Mouse (Mus musculus) adrenal gland, postnatal 4 days (tissue): ENCODE data around the gene Sec11a. TPM values are rescaled to one million over a fixed set of nuclear protein-coding genes. Genes with fewer than 3 reads are reported as not detected.
"Not testable (repeated sequence)": the region's sequence is repeated elsewhere in the genome, so short reads cannot be mapped to it uniquely, and the experiment has no call there.

ENCODE experiments used
- DNase-seq, 2 experiments: peaks; one replicate each; pipeline ENCODE4 v3.0.0; 2021 to 2022; ENCODE audit warnings: low spot score in 2 of 2, mixed read lengths in 2 of 2
- total RNA-seq, 2 experiments: library from RNA; stranded (reverse); gene quantifications; 2 replicates each; pipeline ENCODE4 v1.2.3; 2021

Sec11a gene
- total RNA-seq, 2 experiments from 2014 or later: 114 to 116 TPM

DNA sequence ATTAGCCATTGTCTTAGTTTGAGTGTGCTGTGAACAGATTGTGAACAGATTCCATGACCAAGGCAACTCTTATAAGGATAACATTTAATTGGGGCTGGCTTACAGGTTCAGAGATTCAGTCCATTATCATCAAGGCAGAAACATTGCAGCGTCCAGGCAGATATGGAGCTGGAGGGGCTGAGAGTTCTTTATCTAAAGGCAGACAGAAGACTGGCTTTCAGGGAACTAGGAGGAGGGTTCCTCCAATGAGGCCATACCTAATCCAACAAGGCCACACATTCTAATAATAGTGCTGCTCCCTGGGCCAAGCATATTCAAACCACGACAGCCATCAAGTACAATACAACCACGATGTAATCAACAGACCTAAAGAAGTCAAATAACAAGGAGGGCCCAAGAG lies 11.4 kb upstream of the Sec11a start:
- no peak for DNase-seq

DNA sequence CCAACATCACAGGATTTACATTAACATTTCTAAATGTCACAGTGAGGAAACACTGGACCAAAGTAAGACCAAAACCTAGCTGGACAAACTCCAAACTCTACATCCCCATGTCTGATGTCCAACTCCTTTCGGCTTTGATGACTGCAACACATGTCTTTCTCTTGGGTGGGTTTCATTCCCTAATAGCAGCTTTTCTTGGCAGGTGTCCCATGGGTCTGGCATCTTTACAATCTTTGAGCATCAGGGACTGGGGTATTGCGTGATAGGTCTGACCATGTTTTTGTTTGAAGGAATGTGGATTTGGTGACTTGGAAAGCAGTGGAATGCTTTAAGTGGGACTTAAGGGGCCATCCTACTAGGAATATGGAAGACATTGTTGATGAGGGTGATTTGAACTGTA lies 9.3 kb upstream of the Sec11a start:
- DNase-seq: no peak

DNA sequence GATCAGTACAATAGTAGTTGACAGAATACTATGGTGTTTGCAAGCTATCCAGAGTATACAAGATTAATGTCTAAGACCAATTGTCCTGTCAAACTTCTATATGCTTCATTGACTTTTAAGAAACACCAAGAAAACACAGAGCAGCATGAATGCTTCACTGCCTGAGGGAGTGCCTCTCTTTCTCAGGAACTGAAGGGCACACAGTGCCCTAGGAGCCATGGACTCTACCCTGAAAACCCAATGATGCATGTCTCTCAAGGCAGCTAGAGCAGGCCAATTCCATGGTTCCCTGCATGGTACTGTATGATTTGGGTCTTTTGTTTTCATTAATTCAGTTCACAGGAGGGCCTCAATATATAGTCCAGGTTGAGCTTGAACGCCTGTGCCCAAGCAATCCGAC lies 6.7 kb upstream of the Sec11a start:
- no peak for DNase-seq

DNA sequence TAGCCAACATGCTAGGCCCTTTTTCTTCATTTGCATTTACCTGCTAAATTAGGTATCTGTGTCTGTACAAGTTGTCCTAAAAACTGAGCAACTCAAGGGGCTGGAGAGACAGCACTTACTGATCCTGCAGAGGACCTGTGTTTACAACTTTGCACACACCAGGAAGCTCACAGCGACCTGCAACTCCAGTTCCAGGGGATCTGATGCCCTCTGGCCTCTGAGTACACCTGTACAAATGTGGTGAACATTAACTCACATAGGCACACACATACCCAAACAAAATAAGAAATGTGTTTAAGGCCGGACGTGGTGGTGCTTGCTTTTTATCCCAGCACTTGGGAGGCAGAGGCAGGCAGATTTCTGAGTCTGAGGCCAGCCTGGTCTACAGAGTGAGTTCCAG lies 4.6 kb upstream of the Sec11a start:
- DNase-seq: no peak

DNA sequence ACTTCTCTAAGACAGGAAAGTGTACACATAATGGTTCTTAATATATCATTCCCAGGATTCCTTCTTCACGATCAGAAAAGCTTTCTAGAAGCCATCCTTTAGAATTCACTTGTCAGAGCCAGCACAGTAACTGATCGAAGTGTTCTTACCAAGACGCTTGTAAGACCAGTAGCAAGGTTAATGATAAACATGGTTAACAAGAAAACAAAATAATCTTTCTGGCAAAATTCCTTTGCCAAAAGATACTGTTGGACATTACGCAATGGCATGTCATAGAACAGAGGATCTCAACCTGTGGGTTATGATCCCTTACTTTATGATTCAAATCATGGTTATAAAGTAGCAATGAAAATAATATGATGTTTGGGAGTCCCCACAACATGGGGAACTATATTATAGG lies 3.9 kb upstream of the Sec11a start:
- DNase-seq: no peak

DNA sequence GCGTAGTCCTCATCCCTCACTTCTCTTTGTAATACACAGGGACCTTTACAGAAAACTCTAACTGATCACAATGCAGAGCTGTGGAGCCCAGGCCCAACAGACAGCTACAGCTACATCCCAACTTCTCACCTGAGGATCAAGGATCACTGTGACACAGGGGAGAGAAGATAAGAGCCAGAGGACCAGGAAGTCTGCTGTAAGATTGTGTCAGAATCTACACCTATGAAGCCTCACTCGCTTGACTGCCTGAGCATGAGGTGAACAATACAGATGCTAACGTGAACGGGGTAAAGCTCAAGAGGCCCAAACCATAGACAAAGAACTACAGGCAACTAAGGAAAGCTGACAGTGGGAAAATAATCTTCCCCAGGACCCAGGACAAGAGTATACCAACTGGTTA lies 7.8 kb downstream of the Sec11a start:
- DNase-seq: no peak

DNA sequence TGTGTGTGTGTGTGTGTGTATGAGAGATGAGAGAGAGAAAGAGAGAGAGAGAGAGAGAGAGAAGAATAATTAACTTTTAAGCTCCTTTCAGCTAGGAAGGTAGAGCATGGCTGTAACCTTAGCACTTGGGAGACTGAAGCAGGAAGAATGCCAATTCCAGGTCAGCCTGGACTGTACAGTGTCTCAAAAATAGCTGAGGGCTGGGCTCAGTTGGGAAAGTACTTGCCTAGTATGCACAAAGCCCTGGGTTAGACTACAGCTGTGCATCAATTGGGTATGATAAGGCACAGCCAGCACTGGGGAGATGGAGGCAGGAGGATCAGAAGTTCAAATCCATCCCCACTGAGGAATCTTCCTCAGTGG lies 10.3 kb downstream of the Sec11a start:
- not testable (repeated sequence) for DNase-seq

DNA sequence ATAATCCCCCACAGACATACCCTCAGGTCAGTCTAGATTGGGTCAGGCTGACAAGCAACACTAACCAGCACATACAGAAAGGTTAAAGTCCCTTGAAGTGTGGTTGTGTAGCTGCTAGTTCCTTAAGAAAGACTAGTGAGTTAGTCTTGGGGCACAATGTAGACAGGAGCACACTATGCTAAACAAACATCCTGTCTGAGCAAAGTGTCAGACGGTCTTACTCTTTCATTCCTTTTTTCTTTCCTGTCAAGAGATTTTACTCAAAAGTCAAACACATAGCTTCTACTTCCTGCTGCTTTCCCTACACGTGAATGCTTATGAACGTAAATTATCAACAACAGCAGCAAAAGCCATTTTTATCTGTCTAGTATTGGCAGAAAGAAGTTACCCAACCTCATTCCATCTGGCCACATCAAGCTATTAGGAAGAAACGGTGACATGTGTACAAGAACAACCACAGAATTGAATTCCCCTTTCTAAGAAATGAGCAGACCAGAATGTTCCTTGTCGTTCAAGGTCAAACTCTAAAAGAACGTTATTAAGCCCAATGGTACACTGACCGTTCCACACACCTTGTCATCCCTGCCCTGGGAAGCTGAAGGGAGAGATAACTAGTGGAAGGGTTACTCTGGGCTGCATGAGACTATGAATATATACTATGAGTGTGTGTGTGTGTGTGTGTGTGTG lies 10.8 kb downstream of the Sec11a start:
- DNase-seq: not testable (repeated sequence)

DNA sequence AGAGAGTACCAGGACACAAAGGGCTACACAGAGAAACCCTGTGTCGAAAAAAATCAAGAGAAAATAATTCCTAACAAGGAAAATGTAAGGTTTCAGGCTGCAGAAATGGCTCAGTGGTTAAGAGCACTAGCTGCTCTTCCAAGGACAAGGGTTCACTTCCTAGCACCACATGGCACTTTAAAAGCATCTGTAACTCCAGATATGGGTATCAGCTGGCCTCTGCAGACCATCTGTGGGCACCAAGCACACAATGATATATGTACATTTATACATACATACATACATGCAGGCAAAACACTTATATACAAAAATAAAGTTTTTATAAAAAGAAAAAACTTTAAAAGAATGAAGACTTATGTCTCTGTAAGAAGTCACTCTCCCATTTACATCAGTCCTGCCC lies 11.7 kb downstream of the Sec11a start:
- no peak for DNase-seq

DNA sequence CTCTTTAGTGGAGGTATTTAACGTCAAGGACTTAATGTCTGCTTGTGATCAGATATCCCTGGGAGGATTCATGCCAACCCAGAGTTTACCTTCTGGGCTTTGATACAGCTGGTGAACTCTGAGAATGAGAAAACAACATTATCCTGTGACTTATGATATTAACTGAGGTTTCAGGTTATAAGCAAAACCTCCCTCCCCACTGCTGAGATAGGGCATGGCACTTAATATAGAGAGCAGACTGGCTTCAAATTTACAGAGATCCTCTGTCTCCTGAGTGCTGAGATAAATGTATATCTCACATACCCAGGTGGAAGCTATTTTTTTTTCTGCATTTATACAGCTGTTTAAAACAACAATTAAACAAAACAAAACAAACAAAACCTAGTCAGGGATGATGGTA lies 14.8 kb downstream of the Sec11a start:
- no peak for DNase-seq

DNA sequence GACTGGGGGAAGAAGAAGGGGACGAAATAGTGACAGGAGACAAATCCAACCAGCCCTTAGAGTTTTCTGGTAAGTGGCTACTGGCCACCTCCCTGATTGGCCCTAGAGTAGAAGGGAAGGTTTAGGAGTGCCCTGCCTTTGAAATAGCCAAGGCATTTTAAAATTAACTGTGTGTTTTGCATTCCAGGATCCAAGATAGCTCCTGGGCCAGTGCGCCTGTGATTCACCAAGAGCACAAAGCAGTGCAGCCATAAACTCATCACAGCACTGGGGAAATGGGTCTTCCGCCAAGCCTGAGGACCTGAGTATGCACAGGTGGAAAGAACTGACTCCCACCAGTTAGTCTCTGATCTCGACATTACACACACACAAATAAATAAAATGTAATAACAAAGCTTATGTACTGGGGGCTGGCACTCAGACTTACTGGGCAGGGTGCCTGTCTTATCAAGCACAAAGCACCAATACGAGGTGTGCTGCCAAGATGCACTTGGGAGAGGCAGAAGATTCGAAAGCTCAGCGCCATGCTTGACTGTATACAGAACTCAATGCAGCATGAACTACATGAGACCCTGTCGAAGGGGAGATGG lies 15.9 kb downstream of the Sec11a start:
- no peak for DNase-seq

DNA sequence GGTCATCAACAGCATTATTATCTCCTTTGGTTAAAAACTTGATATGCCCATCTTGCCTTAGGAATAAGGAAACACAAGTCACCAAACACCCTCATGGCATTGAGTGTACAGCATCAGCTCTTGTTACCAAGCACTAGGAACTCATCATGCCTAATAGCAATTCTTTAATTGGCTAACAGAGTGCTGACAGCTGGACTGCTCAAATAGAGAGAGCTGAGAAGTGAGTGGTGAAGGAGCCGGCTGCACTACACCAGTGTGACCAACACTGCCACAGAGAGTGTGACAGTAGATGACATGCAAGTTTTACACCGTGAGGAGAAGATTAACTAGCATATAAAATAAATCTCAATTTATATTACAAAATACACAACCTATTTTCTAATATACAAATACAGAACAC lies 24.4 kb downstream of the Sec11a start:
- DNase-seq: no peak

DNA sequence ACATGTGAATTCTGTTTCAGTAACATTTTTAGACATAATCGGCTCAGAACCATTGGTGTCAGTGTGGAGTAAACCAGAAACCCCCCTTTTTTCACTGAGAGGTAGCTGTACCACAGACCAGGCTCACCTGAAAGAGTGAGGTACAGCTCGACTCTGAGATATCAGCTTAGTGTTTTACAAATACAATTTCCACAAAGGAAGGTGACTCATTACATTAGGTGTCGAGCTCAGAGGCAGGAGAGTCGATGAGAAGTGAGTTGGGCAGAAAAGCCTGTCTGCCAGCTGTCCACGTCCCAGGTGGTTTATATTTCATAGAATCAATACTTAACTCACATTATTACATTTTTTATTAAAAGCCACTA lies 28.0 kb downstream of the Sec11a start:
- no peak for DNase-seq

DNA sequence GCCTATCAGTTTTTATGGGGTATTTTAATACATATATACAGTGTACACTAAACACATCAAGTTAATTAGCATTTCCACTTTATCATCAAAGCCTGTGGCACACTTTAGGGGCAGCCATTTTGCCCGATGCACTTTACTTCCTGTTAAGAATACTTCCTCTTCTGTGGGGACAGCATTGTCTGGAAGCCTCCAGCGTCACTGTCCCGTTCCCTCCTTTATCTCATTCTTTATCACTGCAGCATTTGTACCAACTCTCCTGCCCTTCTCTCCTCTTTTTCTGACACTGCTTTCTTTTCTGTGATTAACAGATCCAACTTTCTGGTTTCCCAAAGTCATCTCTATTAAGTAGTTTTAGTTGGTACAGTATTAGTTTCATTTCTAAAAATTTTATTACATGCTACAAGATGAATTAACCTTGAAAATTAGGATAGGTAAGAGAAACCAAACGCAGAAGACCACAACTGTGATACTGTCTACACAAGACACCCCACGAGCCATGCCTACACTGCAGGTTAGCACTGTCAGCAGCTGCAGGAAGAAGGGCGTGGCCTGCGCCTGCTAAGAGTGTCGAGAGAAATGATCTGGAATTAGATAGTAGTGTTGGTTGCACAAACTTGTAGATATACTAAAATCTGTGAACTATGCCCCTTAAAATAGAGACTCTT lies 28.5 kb downstream of the Sec11a start:
- DNase-seq: no peak

DNA sequence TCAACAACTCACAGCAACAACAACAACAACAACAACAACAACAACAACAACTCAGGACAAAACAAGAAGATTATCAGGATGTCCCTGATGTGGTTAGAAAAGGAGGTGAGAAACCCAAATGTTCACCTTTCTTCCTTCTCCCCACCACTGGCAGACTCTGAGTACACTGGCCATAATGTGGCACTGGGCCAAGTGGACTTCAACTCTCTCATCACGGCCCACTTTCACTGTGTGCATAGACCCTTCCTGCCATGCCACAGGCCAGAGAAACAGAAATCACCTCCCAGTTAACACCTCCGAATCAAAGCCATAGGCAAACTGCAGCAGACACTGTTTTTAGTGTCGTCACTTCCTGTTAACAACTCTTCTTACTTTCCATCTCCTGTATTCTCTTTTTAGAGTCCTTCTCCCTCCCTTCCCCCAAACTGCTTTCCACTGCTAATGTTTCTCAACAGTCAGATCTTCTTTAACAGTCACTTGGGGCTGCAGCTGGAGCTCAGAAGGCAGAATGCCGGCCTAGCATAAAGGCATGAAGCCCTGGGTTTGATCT lies 29.6 kb downstream of the Sec11a start:
- no peak for DNase-seq

DNA sequence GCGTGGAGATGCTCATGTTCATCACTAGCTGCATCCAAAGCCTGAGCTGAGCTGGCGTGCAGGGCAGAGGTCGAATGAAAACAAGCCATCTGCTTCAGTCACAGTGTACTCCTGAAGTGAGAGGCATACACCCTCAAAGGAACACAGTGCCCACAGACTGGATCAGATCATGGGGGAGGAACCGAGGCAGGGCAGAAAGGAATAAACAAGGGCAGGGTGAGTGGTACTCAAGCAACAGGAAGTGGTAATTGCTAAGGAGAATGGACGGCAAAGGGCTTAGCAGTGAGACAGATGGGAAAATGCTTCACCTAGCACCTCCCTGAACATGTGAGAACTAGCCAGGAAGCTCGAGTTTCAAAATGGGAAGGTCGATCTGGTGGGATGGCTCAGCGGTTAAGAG lies 35.1 kb downstream of the Sec11a start:
- DNase-seq: no peak

DNA sequence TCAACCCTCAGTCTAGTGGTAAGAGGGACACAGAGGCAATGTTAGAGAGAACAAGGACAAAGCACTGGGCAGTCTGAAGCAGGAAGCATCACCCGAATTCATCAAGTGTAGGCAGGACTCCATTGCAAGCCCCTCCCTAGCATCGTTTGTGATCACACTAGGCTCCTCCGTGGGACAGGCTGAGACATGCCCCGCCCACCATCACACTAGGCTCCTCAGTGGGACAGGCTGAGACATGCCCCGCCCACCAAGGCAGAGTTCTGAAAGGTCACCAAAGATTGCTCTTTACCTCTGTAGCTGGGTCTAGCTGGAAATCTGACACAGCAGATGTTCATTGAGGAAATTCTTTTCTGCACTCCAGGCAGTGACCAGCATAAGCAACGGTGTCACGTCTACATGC lies 36.5 kb downstream of the Sec11a start:
- no peak for DNase-seq

DNA sequence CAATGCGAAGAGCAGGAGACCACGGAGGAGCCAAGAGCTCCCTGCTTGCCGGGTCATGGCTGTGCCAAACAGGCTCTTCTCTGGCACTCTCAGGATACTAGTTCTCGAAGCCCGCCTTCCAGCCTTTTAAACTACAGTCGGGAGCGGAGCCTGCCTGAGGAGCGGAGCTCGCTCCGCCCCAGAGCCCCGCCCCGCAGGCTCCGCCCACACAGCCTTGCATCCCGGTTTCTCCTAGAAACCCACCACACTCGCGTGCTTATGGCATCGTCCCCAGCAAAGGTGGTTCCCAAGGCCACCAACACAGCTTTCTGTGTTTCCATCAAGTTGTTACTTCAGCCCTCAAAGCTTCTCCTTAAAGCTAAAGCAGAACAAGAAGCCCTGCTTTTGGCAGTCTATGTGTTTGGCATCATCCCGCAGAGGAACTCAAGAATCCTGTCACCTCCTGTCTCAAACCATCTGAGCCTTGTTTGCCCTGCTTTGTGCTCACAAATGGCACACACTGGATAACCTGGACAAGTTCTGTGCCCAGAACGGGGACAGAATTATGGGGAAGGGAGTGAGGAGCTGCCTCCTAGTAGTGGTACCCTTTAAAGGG lies 42.6 kb downstream of the Sec11a start, which contains the start of gene Nmb:
Nmb (minus strand) TSS at position 156 of the 595 bp plus-strand sequence.
- peak in 1 of 2 experiments; percentile 37 for DNase-seq

DNA sequence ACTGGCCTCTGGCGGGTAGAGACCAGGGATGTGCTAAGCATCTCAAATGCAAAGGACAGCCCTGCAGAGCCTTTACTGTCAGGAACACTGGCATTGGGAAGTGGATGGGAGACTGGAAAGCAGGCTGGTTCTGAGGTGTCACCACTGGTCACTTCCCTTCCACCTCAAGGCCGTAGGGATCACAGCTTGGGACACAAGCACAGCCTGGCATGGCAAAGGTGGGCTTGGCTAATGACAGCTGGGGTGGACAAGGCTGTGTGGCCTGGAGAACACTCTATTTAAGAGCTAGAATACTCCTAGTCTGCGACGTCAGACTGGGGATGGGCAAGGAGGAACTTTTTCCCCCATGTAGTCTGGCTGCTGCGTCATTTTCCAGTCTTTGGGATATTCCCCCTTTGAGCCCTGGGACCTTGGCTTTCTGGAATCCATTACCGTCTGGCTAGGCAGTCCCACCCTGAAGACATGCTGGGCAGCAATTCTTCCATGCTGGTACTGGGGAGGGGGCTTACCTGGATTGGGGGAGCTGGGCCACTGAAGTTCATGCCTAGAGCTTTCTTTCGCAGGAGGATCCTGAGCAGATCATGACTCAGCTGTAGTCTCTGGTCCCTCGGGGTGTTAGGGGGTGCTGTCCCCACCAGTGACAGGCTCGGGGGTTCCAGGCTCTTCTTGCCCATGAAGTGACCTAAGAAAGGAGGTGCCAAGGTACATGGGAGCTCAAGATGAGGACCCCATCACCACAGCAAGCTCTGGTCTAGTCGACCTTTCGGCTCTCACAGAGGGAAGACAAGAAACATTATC lies 43.8 kb downstream of the Sec11a start:
- no peak for DNase-seq

DNA sequence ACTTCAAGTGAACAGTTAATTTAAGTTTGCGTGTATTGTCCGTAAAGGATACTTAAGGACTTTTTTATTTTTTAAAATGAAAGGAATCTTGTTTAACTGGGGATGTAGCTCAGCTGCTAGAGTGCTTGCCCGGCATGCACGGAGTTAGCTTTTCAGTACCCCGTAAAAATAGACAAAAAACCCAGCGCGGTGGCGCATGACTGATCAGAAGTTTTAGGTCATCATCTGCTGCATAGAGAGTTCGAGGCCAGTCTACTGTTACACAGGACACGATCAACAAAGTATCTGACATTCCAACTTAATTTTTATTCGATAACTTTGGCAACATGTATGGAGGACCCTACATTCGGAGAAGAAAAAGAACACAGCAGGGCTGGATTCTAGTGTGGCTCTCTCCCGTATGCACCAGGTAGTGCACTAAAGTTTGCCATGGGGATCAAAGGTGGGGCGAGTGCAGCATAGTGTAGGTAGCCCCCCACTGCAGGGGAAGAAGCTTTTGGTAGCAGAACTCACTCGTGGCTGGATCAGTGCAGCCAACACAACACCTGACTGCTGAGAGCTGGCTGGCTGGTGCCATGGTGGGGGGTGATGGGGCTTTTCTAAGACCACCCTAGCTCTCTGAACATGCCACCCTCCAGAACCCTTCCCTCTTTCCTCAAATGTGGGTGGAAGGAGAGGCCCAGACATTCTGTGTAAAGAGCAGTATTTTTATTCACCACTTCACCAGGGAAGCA lies 45.9 kb downstream of the Sec11a start:
- DNase-seq: no peak
